Mouse (Mus musculus) T-helper 17 cell (primary cell): Measurements from ENCODE around the gene Olfr1352.

Source experiments
- in situ Hi-C, 2 experiments: fragments of 300-600 bp; cut with MboI, MseI; formaldehyde crosslinking; loops; 1 replicate in 1 of 2; 2 replicates in 1 of 2; pipeline ENCODE4 v1.15.1; 2025; ENCODE audit warnings: high pct_unique_total_duplicates in 2 of 2

Olfr1352 gene

GRCm38 (mm10) chr10:78980750-78981149 lies at the start of gene Olfr1352:
Gene Olfr1352, plus strand, starts transcription at chr10:78981050.
- in situ Hi-C loops, result no loop called here

DNA sequence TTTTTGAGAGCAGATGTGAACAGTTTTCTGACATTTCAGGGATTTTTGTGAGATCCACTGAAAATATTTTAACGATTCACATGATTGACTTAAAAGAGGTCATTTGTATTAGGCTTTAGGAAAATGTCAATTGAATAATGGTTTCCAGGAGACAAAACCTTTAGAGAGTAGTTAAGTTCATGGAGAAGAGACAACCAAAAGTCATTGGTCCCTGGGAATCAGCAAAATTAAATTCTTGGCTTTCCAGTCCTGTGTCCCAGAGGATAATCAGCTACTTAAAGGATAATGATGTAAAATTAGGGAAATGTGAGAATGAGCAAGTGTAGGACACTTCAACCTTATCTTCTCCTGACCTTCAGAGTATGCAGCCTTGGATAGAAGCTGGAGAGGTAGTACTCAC lies 30.5 kb upstream of the Olfr1352 start, which contains the start of gene Olfr8:
Olfr8 (plus strand) TSS at position 301 of the 400 bp plus-strand sequence.
- in situ Hi-C loops, result loop anchor here in 1 of 2 experiments (25.0 kb wide), 1 partner anchor 1638 kb away; no protein-coding TSS in a partner anchor

- in situ Hi-C loops, result loop anchor here in 1 of 2 experiments (25.0 kb wide), 1 partner anchor 1651 kb away; no protein-coding TSS in a partner anchor
Measured at GRCm38 (mm10) chr10:78963009-78963408, 17.8 kb upstream of the Olfr1352 start, which contains the start of gene Olfr1353. Gene Olfr1353, plus strand, starts transcription at chr10:78963309.

DNA sequence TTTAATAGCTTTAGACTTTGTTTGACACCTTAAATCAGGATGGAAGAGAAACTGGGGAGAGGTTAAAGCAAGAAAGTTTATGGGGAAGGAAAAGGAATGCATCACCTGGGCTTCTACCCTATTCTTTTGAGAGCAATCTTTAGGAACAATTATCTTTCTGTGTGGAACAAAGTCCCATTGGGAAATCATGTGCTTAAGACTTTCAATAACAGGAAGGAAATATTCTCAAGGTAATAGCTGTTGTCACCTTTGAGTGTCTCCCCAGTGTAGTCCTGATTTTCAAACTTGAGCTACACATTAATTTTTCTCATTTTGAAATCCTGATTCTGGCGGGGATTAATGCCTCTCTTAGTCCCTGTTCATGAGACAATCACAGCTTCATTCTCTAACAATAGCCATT lies 31.3 kb downstream of the Olfr1352 start, which contains the start of gene Olfr1351:
Olfr1351 (plus strand) TSS at position 301 of the 400 bp plus-strand sequence.
- in situ Hi-C loops, result no loop called here

GRCm38 (mm10) chr10:79028441-79028840 lies 47.6 kb downstream of the Olfr1352 start, which contains the start of gene Olfr57:
Gene Olfr57, plus strand, starts transcription at chr10:79028741.
- in situ Hi-C loops, result no loop called here
